Mouse (Mus musculus): ENCODE measurements around the gene Zfp609.
"Not testable (repeated sequence)": the region's sequence is repeated elsewhere in the genome, so short reads cannot be mapped to it uniquely, and the experiment has no call there.

Zfp609 gene

GRCm38 (mm10) chr9:65811784-65812183, 15.6 kb downstream of the Zfp609 start:
- DNase-seq, result no peak

GRCm38 (mm10) chr9:65807818-65808217, 19.5 kb downstream of the Zfp609 start:
- DNase-seq, result no peak

GRCm38 (mm10) chr9:65807251-65807650, 20.1 kb downstream of the Zfp609 start:
- peak; percentile 13 for DNase-seq

- DNase-seq, result no peak
Measured at GRCm38 (mm10) chr9:65799770-65800169, 27.6 kb downstream of the Zfp609 start.

- DNase-seq, result no peak
Measured at GRCm38 (mm10) chr9:65795651-65796050, 31.7 kb downstream of the Zfp609 start.

GRCm38 (mm10) chr9:65794313-65794712, 33.1 kb downstream of the Zfp609 start:
- DNase-seq, result no peak

GRCm38 (mm10) chr9:65793506-65793905, 33.9 kb downstream of the Zfp609 start:
- DNase-seq, result no peak

GRCm38 (mm10) chr9:65793086-65793485, 34.3 kb downstream of the Zfp609 start:
- DNase-seq, result no peak

- DNase-seq, result no peak
Measured at GRCm38 (mm10) chr9:65791846-65792245, 35.5 kb downstream of the Zfp609 start.

- no peak for DNase-seq
Measured at GRCm38 (mm10) chr9:65791106-65791505, 36.3 kb downstream of the Zfp609 start.

GRCm38 (mm10) chr9:65789788-65790187, 37.6 kb downstream of the Zfp609 start:
- no peak for DNase-seq

GRCm38 (mm10) chr9:65788556-65788955, 38.8 kb downstream of the Zfp609 start:
- no peak for DNase-seq

GRCm38 (mm10) chr9:65787829-65788344, 39.5 kb downstream of the Zfp609 start:
- DNase-seq, result no peak

- peak; percentile 38 for DNase-seq
Measured at GRCm38 (mm10) chr9:65786885-65787787, 40.2 kb downstream of the Zfp609 start.

- DNase-seq, result no peak
Measured at GRCm38 (mm10) chr9:65785772-65786368, 41.5 kb downstream of the Zfp609 start.

- DNase-seq, result not testable (repeated sequence)
Measured at GRCm38 (mm10) chr9:65779619-65780018, 47.7 kb downstream of the Zfp609 start.

GRCm38 (mm10) chr9:65776874-65777432, 50.4 kb downstream of the Zfp609 start:
- DNase-seq, result no peak

GRCm38 (mm10) chr9:65776137-65776872, 51.1 kb downstream of the Zfp609 start:
- no peak for DNase-seq

GRCm38 (mm10) chr9:65773783-65774182, 53.6 kb downstream of the Zfp609 start:
- DNase-seq, result no peak

- no peak for DNase-seq
Measured at GRCm38 (mm10) chr9:65771011-65771664, 56.2 kb downstream of the Zfp609 start.

GRCm38 (mm10) chr9:65762728-65763127, 64.6 kb downstream of the Zfp609 start:
- no peak for DNase-seq

- DNase-seq, result no peak
Measured at GRCm38 (mm10) chr9:65759992-65760391, 67.4 kb downstream of the Zfp609 start.
